Mouse (Mus musculus) kidney, adult 8-10 months (tissue): ENCODE data around the gene March11.

ENCODE experiments used
- DNase-seq, 2 experiments: peaks; one replicate each; pipeline ENCODE4 v3.0.0; 2022

Gene March11

DNA sequence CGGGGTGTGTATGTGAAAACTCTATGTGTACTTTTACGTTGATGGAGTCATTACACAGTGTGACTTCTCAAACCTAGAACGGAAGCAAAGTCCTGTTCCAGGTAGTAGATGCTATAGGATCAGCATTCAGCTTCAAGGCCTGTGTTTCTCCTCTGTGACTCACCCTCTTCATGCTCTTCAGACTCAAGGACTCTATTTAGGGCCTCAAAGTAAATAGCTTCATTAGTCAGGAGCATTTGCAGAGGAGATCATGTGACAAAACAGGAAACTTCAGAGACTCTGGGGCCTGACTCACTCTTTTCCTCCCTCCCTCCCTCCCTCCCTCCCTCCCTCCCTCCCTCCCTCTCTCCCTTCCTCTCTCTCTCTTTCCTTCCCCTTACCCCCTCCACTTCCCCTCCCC is 66.1 kb downstream of the March11 start:
- no peak for DNase-seq

DNA sequence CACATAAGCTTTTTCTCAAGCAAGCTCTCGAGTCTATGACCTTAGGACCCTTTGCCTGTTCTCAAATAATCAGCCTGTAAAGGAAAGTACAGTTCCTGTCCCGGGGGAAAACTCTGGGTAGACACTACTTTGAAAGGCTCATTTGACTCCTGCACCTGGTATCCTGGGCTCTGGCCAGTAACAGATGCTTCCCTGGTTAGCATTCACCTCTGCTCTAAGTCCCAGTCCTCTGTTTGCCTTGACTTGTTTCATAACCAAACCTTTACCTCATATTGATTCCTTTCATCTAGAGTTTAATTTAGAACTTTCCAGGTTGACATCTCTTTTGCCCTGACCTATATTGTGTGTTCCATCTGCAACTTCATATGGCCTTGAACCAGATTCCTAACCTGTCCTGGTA is 68.5 kb downstream of the March11 start:
- DNase-seq, result no peak

DNA sequence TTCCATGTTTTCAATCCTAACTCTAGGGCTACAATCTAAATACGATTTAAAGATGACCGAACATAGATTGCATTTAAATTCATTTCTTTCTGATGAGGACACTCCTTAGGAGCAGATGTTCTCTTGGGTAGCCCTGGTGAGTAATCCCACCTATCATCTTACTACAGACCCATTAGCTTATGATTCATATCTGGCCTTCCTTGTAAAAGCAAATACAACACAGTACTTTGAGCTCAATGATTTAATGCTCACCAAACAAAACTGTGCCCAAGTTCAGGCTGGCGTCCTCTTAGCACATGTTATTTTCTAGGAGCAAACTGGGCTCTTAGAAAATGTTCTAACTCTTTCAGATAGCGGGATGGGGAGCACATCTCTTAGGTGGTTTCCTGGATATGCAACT is 70.0 kb downstream of the March11 start:
- DNase-seq, result no peak

DNA sequence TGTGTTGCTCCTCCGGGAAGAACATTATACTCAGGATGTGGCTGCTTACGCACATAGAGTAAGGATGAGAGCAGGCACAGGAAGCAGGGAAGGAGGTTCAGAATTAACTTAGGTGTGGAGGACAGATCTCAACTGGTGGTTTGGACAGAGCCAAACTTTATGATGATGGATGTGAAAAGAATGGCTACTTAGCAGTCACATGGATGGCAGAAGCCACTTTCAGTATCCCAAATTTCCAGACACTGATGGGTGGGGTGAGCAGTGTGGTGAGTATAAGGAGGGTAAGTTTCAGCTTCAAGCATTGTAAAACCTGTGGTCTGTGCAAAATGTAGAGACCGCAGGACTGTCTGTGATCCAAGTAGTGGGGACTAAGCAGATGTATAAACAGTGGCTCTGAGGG is 71.0 kb downstream of the March11 start:
- DNase-seq, result no peak

DNA sequence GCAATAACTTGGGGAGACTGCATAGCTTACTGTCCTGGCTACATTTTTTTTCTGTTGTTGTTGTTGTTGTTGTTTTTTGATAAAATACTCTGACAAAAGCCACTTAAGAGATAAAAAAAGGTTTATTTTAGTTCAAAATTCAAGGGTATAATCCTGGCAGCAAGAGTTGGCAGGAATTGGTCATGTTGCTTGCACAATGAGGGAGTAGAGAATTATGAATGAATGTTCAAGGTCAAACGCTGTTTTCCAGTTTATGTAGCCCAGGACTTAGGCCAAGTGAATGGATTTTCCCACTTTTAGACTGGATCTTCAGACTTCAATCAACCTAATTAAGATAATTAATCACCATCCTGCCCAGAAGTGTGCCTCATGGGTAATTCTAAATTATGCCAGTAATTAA is 72.0 kb downstream of the March11 start:
- DNase-seq, result no peak

GRCm38 (mm10) chr15:26390001-26390400 is 81.2 kb downstream of the March11 start:
- no peak for DNase-seq

GRCm38 (mm10) chr15:26396556-26396955 is 87.7 kb downstream of the March11 start:
- no peak for DNase-seq

- DNase-seq, result no peak
Observed at GRCm38 (mm10) chr15:26425284-26425683, 116.4 kb downstream of the March11 start.

GRCm38 (mm10) chr15:26426231-26426630 is 117.4 kb downstream of the March11 start:
- no peak for DNase-seq

DNA sequence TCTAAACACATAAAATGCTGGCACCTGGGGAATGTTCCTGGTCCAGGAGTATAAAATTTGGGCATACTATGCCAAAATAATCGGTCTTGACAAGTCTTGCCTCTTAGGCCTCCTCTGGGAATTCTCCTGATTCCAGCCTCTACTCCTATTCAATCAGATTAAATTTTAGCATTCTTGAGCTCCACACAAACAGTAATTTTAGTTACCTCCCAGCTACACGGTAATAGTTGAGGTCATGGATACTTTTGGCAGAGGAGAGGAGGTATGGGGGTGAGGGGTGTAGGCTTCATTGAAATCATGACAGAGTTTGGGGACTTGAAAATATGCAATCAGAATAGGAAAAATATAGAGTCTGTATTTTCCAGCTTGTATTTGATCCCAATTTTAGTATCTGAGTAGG is 121.7 kb downstream of the March11 start:
- no peak for DNase-seq

- peak in 1 of 2 experiments; percentile 9 for DNase-seq
Observed at GRCm38 (mm10) chr15:26432676-26433075, 123.8 kb downstream of the March11 start.

DNA sequence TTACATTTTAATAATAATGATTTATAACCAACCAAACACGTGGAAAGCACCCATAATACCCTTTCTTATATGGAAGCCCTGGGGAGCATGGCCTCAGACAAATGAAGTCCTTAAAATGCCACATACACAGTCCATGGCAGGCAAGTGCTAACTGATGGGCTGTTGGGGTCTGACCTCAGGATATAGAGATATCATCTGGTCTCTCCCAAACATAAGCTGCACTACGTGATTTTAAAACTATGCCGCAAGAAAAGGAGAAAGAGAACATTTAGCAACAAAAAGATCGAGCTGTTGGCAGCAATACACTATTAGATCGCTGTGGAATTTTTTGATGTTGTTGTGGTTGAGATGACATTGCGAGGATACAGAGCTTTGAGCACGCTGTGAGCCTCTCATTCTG is 126.9 kb downstream of the March11 start:
- DNase-seq, result no peak

- no peak for DNase-seq
Observed at GRCm38 (mm10) chr15:26437113-26437512, 128.3 kb downstream of the March11 start.
